Mouse (Mus musculus): ENCODE data around the gene Rab25.
A peak's percentile ranks its signal among the peaks of the same experiment; 100 is the strongest.

The Rab25 gene

GRCm38 (mm10) chr3:88503881-88504746 lies 44.0 kb downstream of the Rab25 start:
- DNase-seq (ENCODE audit: low spot score in 2 of 2) = no peak

GRCm38 (mm10) chr3:88503505-88503863 lies 44.6 kb downstream of the Rab25 start:
- no peak for DNase-seq (ENCODE audit: low spot score in 2 of 2)

GRCm38 (mm10) chr3:88502641-88503504 lies 45.2 kb downstream of the Rab25 start:
- DNase-seq (ENCODE audit: low spot score in 2 of 2) = peak; percentile 94

GRCm38 (mm10) chr3:88502031-88502571 lies 46.0 kb downstream of the Rab25 start:
- DNase-seq (ENCODE audit: low spot score in 2 of 2) = no peak

GRCm38 (mm10) chr3:88501366-88502030 lies 46.6 kb downstream of the Rab25 start:
- no peak for DNase-seq (ENCODE audit: low spot score in 2 of 2)

- no peak for DNase-seq (ENCODE audit: low spot score in 2 of 2)
Observed at GRCm38 (mm10) chr3:88500655-88501365, 47.3 kb downstream of the Rab25 start.

- no peak for DNase-seq (ENCODE audit: low spot score in 2 of 2)
Observed at GRCm38 (mm10) chr3:88500087-88500486, 48.0 kb downstream of the Rab25 start.

- no peak for DNase-seq (ENCODE audit: low spot score in 2 of 2)
Observed at GRCm38 (mm10) chr3:88499580-88499979, 48.5 kb downstream of the Rab25 start.

GRCm38 (mm10) chr3:88495741-88496415 lies 52.2 kb downstream of the Rab25 start:
- DNase-seq (ENCODE audit: low spot score in 2 of 2) = no peak

- no peak for DNase-seq (ENCODE audit: low spot score in 2 of 2)
Observed at GRCm38 (mm10) chr3:88494836-88495628, 53.1 kb downstream of the Rab25 start.

GRCm38 (mm10) chr3:88493706-88494582 lies 54.2 kb downstream of the Rab25 start:
- no peak for DNase-seq (ENCODE audit: low spot score in 2 of 2)
